Mouse (Mus musculus) heart, postnatal 0 days (tissue): Measurements from ENCODE around the gene Tspan14. TPM values are rescaled to one million over a fixed set of nuclear protein-coding genes. Genes with fewer than 3 reads are reported as not detected.
A peak's percentile ranks its signal among the peaks of the same experiment; 100 is the strongest.

Source experiments
- ATAC-seq: fragments of 200-750 bp; cut with Nextera tagmentation; 2 replicates; pipeline ENCODE4 v1.8.0; 2017; ENCODE audit warnings: low read depth, moderate number of reproducible peaks, moderate library complexity; ENCODE audit not compliant: insufficient read depth
- DNase-seq: peaks from one replicate; pipeline ENCODE4 v3.0.0-alpha.2; 2016; ENCODE audit warnings: low spot score
- H3K27ac ChIP-seq: fragments of 300-500 bp; sonication (generic); 2 replicates; pipeline ENCODE4 v1.5.1; 2014; ENCODE audit warnings: low read depth, mild to moderate bottlenecking
- H3K27me3 ChIP-seq: fragments of 300-500 bp; sonication (generic); 2 replicates; pipeline ENCODE4 v1.6.1; 2014; ENCODE audit warnings: low read length, mixed read lengths; ENCODE audit not compliant: control insufficient read depth, insufficient read depth
- H3K36me3 ChIP-seq: fragments of 300-500 bp; sonication (generic); replicated peaks from 2 replicates; pipeline ENCODE4 v1.6.1; 2014; ENCODE audit warnings: low read length, mixed read lengths; ENCODE audit not compliant: control insufficient read depth, insufficient read depth
- H3K4me1 ChIP-seq: fragments of 300-500 bp; sonication (generic); 2 replicates; pipeline ENCODE4 v1.6.1; 2014; ENCODE audit warnings: antibody characterized with exemption; ENCODE audit not compliant: control insufficient read depth, insufficient read depth
- H3K4me2 ChIP-seq: fragments of 300-500 bp; sonication (generic); 2 replicates; pipeline ENCODE4 v1.6.1; 2014; ENCODE audit warnings: low read depth, mild to moderate bottlenecking, low read length, moderate library complexity
- H3K4me3 ChIP-seq: fragments of 300-500 bp; sonication (generic); 2 replicates; pipeline ENCODE4 v1.5.1; 2014; ENCODE audit warnings: low read depth, low read length
- H3K9ac ChIP-seq: fragments of 300-500 bp; sonication (generic); replicated peaks from 2 replicates; pipeline ENCODE4 v1.6.1; 2014; ENCODE audit warnings: low read depth, low read length, mixed read lengths
- H3K9me3 ChIP-seq: fragments of 300-500 bp; sonication (generic); replicated peaks from 2 replicates; pipeline ENCODE4 v1.6.1; 2016; ENCODE audit warnings: low read length; ENCODE audit not compliant: control insufficient read depth
- CTCF ChIP-seq: IDR thresholded peaks from 2 replicates; pipeline ENCODE4 v1.5.1; 2016; ENCODE audit warnings: antibody characterized with exemption, control low read depth, low read depth
- EP300 ChIP-seq: IDR thresholded peaks from 2 replicates; pipeline ENCODE4 v1.6.1; 2016; ENCODE audit warnings: antibody characterized with exemption, low read depth
- WGBS: fragments of 180-500 bp; shearing (Covaris S2); extraction: QIAGEN DNeasy Blood & Tissue Kit; methylation state at CpG from one replicate; pipeline ENCODE4 v1.1.7; 2014; 5-methylcytosine and 5-hydroxymethylcytosine counted together
- polyA plus RNA-seq: library from polyadenylated mRNA; unstranded; fragments of >200 nt; fragmentation: Nextera tagmentation; extraction: Ambion mirVana; gene quantifications from 2 replicates; pipeline ENCODE4 v1.2.1, GENCODE M21; 2015
- total RNA-seq: library from RNA; depleted of rRNA; stranded (reverse); fragments of >200 nt; gene quantifications from 2 replicates; pipeline ENCODE4 v1.2.3, GENCODE M21; 2014; ENCODE audit warnings: low replicate concordance

Gene Tspan14
- total and polyA plus RNA-seq, 2 experiments from 2014 or later = 21.6 to 30.2 TPM

DNA sequence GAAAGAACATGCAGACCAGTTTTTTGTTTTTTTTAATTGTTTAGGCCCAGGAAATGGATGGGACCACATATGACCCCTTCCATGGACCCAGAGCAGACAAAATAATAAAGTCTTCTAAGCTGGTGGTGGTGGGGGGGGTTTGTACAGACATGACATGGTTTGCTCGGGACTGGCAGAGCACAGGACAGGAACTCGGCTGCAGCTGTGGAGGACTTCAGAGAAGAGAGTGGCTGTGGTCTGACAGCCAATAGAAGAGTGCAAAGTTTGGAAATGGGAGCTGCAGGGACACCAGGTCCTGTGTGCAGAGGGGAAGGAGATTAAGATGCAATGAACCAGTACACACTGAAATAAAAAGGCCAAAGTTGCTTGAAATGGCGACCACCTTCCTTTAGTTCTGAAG, 7.0 kb downstream of the Tspan14 start:
- no peak overlapping the region for H3K4me3 ChIP-seq
- no peak overlapping the region for H3K9ac ChIP-seq
- no peaks in the 10 kb centered on the region for H3K27me3 ChIP-seq
- TF ChIP-seq EP300 (no peak), CTCF (no peak)
- peaks cover 66% of the 10 kb centered on the region for H3K4me1 ChIP-seq
- no peak for ATAC-seq
- peak overlapping the region; percentile 15; the same call in 1 of the 2 replicates for H3K4me2 ChIP-seq
- no peak for DNase-seq
- H3K27ac ChIP-seq = peak overlapping the region; percentile 87
- H3K9me3 ChIP-seq = no peaks in the 10 kb centered on the region
- H3K36me3 ChIP-seq = no peaks in the 10 kb centered on the region
- WGBS = 34% methylated on average over 3 of the region's 3 CpGs

DNA sequence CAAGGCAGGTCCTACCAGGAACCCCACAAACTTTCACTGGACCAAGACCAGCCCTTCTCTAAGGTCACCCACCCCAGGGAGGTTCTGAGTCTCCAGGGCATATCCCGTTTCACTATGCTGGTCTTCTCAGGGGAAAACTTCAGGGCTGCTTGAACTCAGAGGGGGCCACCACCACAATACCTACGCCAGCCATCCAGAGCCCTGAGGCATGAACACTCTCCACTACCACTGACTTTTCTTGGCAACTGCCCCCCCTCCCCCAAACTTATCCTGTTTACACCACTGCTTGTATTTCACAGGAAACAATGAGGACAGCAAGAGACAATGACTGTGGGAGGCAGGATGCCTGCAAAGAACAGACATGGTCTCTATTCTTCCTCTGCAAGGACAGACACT, 7.6 kb downstream of the Tspan14 start:
- Histone ChIP-seq H3K9ac (no peak overlapping the region), H3K9me3 (no peaks in the 10 kb centered on the region), H3K4me3 (no peak overlapping the region), H3K4me1 (peaks cover 60% of the 10 kb centered on the region), H3K4me2 (no peak overlapping the region), H3K27me3 (no peaks in the 10 kb centered on the region), H3K36me3 (no peaks in the 10 kb centered on the region), H3K27ac (peak overlapping the region; percentile 87)
- peak; percentile 34; the same call in 1 of the 2 replicates for ATAC-seq
- WGBS = 45% methylated on average over 2 of the region's 2 CpGs
- TF ChIP-seq CTCF = no peak
- no peak for TF ChIP-seq EP300
- DNase-seq = peak; percentile 37

DNA sequence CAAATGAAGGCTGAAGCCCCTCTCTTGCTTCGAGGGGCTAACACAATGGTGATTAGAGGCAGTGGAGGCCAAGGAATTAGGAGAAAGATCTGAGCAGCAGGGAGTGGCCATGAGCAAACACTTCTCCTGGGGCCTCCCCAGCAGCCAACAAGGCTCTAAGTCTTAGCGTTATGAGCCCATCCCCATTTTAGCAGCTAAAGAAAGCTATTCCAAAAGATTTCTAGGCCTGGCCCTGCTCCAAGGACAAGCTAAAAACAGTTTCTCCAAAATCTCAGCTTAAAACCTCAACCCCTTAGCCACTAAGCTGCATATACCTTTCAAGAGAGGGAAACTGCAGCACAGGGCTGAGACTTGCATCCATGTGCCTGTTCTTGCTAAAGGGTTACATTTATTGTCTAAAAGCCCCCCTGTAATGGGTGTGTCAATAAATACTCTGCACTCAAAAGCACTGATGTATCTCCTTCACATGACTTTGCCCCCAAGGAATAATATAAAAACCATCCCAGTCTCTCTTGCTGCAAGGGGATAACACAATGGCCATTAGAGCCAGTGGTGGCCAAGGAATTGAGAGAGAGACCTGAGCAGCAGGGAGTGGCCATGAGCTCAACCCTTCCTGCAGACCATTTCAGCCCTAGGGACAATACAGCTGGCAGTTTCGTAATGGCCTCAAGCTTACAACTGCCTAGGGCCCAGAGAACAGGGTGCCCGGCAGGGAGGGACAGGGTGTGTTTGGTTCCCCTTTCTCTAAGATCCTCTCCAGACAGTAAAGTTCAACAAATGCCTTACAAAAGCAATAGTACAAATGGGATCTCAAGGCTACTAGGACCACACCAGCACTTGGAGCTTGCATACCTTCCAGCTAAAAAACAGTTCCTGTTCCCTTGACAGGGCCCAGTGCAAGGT, 8.3 kb downstream of the Tspan14 start:
- Histone ChIP-seq H3K4me1 (peaks cover 55% of the 10 kb centered on the region), H3K36me3 (no peaks in the 10 kb centered on the region), H3K9me3 (no peaks in the 10 kb centered on the region), H3K4me2 (no peak overlapping the region), H3K27ac (peak overlapping the region; percentile 87), H3K9ac (0 out of 2 replicates have a peak overlapping the region, but pooled peaks have one; percentile 23), H3K4me3 (no peak overlapping the region), H3K27me3 (no peaks in the 10 kb centered on the region)
- 52% methylated on average over 4 of the region's 4 CpGs for WGBS
- TF ChIP-seq CTCF = no peak
- TF ChIP-seq EP300 = no peak
- DNase-seq (no peak), ATAC-seq (no peak)

DNA sequence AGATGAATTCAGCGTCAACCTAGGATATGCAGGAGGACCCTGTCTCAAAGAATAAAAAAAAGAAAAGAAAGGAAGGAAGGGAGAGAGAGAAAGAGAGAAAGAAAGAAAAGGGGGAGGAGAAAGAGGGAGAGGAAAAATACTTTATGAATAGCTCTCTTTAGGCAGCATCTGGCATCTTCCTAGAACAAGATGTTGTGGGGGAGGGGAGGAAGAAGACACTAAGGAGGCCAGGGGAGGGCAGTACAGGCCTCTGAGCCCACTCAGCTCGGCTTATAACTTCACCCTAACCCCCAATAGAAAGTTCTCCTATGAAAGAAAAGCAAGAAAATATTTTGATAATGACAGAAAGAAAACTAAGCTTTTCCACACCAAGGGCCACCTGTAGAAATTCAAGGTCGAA, 9.0 kb downstream of the Tspan14 start:
- H3K4me2 ChIP-seq = no peak overlapping the region
- TF ChIP-seq EP300 = no peak
- TF ChIP-seq CTCF = no peak
- H3K27ac ChIP-seq = peak overlapping the region; percentile 87

DNA sequence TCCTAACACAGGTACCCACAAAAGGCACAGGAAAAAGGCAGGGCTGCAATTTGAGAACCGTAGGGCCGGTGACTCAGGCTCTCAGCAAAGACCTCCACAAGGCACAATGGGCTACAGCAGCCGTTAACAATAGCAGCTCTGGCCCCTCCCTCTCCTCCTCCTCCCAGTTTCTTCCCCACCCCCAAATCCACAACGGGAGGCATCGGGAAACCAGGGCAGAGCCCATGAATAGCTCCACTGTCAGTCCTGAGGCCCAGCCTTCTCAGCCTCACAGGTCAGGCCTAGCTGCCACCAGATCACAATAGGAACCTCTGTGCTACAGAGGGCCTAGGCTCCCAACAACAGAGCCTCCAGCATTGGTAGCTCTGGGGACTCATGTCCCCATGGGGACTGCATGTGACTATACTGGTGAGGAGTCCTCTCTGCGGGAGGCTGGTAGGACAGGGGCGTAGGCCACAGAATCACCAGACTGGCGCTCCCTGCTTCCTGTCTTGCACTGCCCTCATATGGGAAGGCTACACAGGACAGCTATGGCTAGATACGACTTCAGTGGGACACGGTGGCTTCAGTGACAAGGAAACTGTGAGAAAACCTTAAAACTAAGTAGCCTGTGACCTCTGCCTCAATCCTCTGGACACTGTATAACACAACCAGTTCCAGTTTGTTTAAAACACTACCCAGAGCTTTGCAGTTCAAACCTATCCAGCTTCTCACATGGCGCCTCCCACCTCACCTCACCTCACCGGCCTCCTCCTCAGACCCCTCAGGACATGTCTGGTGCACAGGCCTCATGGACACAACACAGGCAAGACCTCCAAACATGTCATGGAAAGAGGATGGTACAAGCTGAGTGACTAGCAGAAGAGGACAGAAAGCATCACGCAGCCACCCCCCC, 10.1 kb downstream of the Tspan14 start:
- 35% methylated on average over 13 of the region's 13 CpGs for WGBS
- Histone ChIP-seq H3K9me3 (no peaks in the 10 kb centered on the region), H3K4me1 (peaks cover 51% of the 10 kb centered on the region), H3K9ac (no peak overlapping the region), H3K4me2 (peak overlapping the region; percentile 25; the same call in 1 of the 2 replicates), H3K36me3 (no peaks in the 10 kb centered on the region), H3K27ac (peak overlapping the region; percentile 87), H3K4me3 (no peak overlapping the region), H3K27me3 (no peaks in the 10 kb centered on the region)
- peak; percentile 76 for ATAC-seq
- DNase-seq = peak; percentile 64
- TF ChIP-seq CTCF (peak; percentile 6; the same call in 1 of the 2 replicates), EP300 (no peak)

More for the DNA sequence above, 9.0 kb downstream of the Tspan14 start:
- peak; percentile 26 for DNase-seq
- Histone ChIP-seq H3K36me3 (no peaks in the 10 kb centered on the region), H3K4me3 (no peak overlapping the region), H3K4me1 (peaks cover 51% of the 10 kb centered on the region), H3K9ac (0 out of 2 replicates have a peak overlapping the region, but pooled peaks have one; percentile 23), H3K27me3 (no peaks in the 10 kb centered on the region), H3K9me3 (no peaks in the 10 kb centered on the region)
- ATAC-seq = no peak
- WGBS = 57% methylated on average over 3 of the region's 3 CpGs
